Mouse (Mus musculus): Measurements from ENCODE around the gene Trpc6. TPM values are rescaled to one million over a fixed set of nuclear protein-coding genes. Genes with fewer than 3 reads are reported as not detected.
A peak's percentile ranks its signal among the peaks of the same experiment; 100 is the strongest.

The Trpc6 gene
- polyA plus RNA-seq, 1 experiment from 2014 or later, result 2.6 TPM

DNA sequence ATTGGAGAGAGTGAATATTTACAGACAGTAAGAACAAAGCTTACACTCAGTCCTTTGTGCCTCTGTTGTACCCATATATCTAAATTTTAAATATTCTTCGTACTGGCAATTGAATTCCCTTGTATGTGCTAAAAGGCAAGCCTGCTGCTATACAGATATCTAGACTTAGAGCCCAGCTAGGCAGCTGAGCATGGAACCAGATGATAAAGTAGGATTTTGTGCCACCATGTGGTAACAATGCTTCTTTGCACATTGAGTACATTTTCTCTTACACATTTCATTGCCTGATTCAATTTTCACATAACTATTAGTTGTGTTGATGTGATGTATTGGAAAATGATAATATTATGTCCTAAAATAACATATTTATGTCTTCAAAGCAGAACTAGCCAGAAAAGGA lies 132.7 kb downstream of the Trpc6 start:
- Histone ChIP-seq H3K4me2 (no peak overlapping the region), H3K9me3 (replicated peaks) (no peaks in the 10 kb centered on the region), H3K4me1 (replicated peaks) (no peaks in the 10 kb centered on the region), H3K9ac (no peak overlapping the region), H3K27me3 (no peaks in the 10 kb centered on the region), H3K36me3 (no peaks in the 10 kb centered on the region), H3K4me3 (replicated peaks) (no peak overlapping the region), H3K27ac (no peak overlapping the region)
- ATAC-seq (ENCODE audit: low read depth) (no peak), DNase-seq (no peak)
- WGBS (ENCODE audit: insufficient replicate concordance), result 36% methylated on average over 1 of the region's 1 CpGs

DNA sequence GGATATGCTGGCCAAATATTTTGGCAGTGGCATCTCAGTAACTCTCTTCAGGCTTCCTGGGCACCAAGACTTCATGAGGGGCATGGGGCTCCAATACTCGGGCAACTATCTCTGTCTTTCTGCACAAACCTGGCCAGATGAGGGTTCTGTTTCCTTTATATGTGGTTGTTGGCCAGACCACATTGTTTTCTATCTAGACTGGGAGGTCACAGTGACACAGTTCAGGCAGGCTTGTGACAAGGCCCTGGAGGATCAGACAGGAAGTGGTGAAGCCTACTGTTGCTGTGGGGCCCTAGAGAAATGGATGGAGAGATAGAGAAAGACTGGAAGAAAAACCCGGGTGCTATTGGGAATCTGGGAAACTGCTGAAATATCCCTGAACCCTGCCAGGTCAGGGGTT lies 149.2 kb downstream of the Trpc6 start:
- Histone ChIP-seq H3K9me3 (replicated peaks) (no peaks in the 10 kb centered on the region), H3K4me1 (replicated peaks) (no peaks in the 10 kb centered on the region), H3K27me3 (no peaks in the 10 kb centered on the region), H3K4me2 (no peak overlapping the region), H3K27ac (no peak overlapping the region), H3K36me3 (no peaks in the 10 kb centered on the region), H3K4me3 (replicated peaks) (no peak overlapping the region), H3K9ac (no peak overlapping the region)
- whole genome bisulfite sequencing (ENCODE audit: insufficient replicate concordance), result 27% methylated on average over 2 of the region's 2 CpGs
- ATAC-seq (ENCODE audit: low read depth) (no peak), DNase-seq (no peak)

DNA sequence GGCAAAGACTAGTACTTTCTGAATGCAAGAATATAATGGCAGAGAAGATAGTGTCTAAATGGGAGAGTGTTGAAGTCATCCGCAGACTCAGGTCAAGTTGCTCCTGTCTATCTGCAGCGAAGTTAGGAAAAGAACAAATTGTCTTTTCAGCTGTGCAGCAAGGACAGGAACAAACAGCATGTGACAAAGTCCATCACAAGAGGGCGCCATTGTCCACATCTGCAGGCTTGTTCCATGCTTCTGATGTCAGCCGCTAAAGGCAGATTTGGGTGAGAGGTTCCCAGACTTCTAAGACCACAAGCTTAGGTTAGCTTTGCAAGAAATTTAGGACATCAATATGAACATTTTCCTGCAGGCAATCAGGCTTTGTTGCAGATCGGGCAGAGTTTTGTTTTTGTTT lies 156.7 kb downstream of the Trpc6 start:
- no peak for ATAC-seq (ENCODE audit: low read depth)
- no peaks in the 10 kb centered on the region for H3K4me1 ChIP-seq (replicated peaks)
- H3K9ac ChIP-seq, result no peak overlapping the region
- H3K36me3 ChIP-seq, result no peaks in the 10 kb centered on the region
- H3K4me3 ChIP-seq (replicated peaks), result no peak overlapping the region
- H3K27ac ChIP-seq, result no peak overlapping the region
- WGBS (ENCODE audit: insufficient replicate concordance), result 23% methylated on average over 5 of the region's 5 CpGs
- peak; percentile 5 for DNase-seq
- H3K9me3 ChIP-seq (replicated peaks), result no peaks in the 10 kb centered on the region
- no peak overlapping the region for H3K4me2 ChIP-seq
- no peaks in the 10 kb centered on the region for H3K27me3 ChIP-seq

DNA sequence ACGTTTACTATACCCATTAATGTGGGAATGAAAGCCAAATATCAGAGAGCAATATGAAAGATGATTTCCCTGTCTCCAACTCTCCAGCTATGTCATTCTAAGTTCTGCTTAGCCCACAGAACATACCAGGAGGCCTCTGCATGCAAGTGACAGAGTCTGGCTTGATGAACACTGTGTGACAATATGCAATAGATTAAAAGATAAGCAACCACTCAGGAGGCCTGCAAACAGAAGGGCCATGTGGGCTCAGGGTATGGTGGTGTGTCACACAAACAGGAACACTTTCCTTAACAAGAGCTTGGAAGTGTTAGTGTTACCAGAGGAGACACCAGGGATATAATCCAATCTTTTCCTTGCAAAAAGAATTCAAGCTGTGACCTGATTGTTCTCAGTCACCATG lies 159.6 kb downstream of the Trpc6 start:
- no peak overlapping the region for H3K9ac ChIP-seq
- 52% methylated on average over 1 of the region's 1 CpGs for WGBS (ENCODE audit: insufficient replicate concordance)
- DNase-seq, result no peak
- no peaks in the 10 kb centered on the region for H3K36me3 ChIP-seq
- ATAC-seq (ENCODE audit: low read depth), result no peak
- H3K9me3 ChIP-seq (replicated peaks), result no peaks in the 10 kb centered on the region
- H3K4me3 ChIP-seq (replicated peaks), result no peak overlapping the region
- H3K4me1 ChIP-seq (replicated peaks), result no peaks in the 10 kb centered on the region
- H3K4me2 ChIP-seq, result no peak overlapping the region
- H3K27me3 ChIP-seq, result no peaks in the 10 kb centered on the region
- H3K27ac ChIP-seq, result no peak overlapping the region

DNA sequence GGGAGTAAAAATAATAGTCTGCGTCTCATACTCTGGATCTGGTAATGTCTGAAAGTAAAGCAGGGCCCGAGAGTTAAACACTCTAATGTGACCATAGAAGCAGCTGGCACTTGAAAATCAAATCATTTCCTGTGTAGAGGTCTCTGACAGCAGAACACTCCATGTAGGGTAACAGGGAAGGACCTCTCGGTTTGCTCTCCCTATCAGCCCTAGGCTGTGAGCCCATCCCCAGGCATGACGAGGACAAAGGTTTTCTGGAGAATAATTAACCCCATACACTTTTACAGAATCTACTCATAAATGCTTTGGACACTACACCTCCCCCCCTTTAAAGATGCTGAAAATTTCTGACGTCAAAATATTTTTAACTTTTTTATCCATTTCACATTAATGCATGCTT lies 160.0 kb downstream of the Trpc6 start:
- Histone ChIP-seq H3K36me3 (no peaks in the 10 kb centered on the region), H3K27me3 (no peaks in the 10 kb centered on the region), H3K9ac (no peak overlapping the region), H3K4me2 (no peak overlapping the region), H3K27ac (no peak overlapping the region), H3K4me1 (replicated peaks) (no peaks in the 10 kb centered on the region), H3K4me3 (replicated peaks) (no peak overlapping the region), H3K9me3 (replicated peaks) (no peaks in the 10 kb centered on the region)
- no peak for ATAC-seq (ENCODE audit: low read depth)
- no peak for DNase-seq
- WGBS (ENCODE audit: insufficient replicate concordance), result 38% methylated on average over 5 of the region's 5 CpGs

DNA sequence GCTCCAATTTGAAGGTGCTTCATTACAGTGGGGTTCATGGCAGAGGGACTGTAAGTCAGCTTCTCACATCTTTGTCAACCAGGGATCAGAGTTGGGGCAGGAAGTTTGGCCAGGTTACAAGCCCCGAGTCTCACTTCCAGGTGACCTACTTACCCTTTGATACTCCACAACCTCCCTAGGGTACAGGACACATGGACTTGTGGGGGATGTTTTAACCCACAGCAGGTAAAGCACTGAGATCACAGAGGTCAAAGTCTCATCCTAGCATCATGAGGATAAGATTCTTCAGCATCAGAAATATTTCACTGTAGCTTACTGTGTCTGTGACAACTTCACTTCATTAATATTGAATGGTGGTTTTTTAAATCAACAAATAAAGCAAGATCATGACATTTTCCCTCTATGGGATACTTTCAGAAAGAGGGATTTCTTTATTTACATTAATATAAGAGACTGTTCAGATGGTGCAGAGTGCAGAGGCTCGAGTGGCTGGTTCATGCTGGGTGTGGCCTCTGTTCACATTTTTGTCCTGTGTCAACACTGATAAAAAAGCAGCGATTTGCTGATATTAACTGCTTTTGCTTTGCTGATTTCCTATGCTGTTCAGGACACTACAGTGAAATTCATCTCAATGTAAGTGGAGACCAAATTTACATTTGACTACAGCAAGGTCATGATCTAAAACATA lies 166.3 kb downstream of the Trpc6 start:
- H3K9me3 ChIP-seq (replicated peaks), result no peaks in the 10 kb centered on the region
- no peak overlapping the region for H3K9ac ChIP-seq
- no peaks in the 10 kb centered on the region for H3K27me3 ChIP-seq
- ATAC-seq (ENCODE audit: low read depth) (no peak), DNase-seq (no peak)
- H3K4me3 ChIP-seq (replicated peaks), result no peak overlapping the region
- no peaks in the 10 kb centered on the region for H3K4me1 ChIP-seq (replicated peaks)
- H3K4me2 ChIP-seq, result no peak overlapping the region
- no peaks in the 10 kb centered on the region for H3K36me3 ChIP-seq
- H3K27ac ChIP-seq, result no peak overlapping the region
- WGBS (ENCODE audit: insufficient replicate concordance), result 43% methylated on average over 3 of the region's 3 CpGs

DNA sequence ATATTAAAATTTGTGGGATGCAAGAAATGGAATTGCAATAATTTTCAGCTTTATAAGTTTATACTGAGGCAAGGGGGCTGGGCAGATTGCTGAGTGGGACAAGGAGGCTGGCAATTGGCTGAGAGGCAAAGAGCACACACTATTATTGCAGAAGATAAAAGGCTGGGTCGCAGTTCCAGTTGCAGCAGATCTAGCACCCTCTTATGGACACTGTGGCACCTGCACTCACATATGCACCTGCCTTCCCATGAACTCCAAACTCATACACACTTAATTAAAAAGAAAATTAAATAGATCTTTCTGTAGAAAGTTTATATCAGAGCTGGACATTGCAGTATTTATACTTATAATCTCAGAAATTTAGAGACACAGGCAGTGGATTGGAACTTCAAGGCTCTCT lies 175.1 kb downstream of the Trpc6 start:
- Histone ChIP-seq H3K4me1 (replicated peaks) (no peaks in the 10 kb centered on the region), H3K27me3 (no peaks in the 10 kb centered on the region), H3K4me2 (no peak overlapping the region), H3K4me3 (replicated peaks) (no peak overlapping the region), H3K27ac (no peak overlapping the region), H3K36me3 (no peaks in the 10 kb centered on the region), H3K9me3 (replicated peaks) (no peaks in the 10 kb centered on the region), H3K9ac (no peak overlapping the region)
- no peak for DNase-seq
- ATAC-seq (ENCODE audit: low read depth), result no peak
- 44% methylated on average over 1 of the region's 1 CpGs for WGBS (ENCODE audit: insufficient replicate concordance)

DNA sequence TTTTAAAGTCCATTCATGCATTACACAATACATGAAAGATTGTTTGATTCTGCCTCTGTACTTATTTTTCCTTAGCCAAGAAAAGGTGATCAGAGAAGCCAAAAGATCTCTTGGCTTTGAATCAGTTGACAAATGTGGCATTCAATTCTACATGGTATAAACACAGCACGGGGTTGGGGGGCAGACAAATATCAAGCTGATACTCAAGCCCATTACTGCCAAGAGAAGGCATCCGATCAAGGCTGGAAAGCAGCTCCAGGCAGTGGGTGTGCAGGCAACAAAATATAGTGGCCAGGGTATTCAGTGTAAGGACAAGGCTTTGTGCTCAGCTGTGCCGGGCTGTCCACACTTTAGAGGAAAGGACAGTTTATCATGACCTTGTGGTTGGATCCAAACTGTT lies 185.1 kb downstream of the Trpc6 start:
- H3K4me2 ChIP-seq, result no peak overlapping the region
- no peak overlapping the region for H3K27ac ChIP-seq
- H3K9ac ChIP-seq, result no peak overlapping the region
- no peaks in the 10 kb centered on the region for H3K27me3 ChIP-seq
- no peaks in the 10 kb centered on the region for H3K36me3 ChIP-seq
- ATAC-seq (ENCODE audit: low read depth) (no peak), DNase-seq (no peak)
- 64% methylated on average over 3 of the region's 3 CpGs for WGBS (ENCODE audit: insufficient replicate concordance)
- no peaks in the 10 kb centered on the region for H3K4me1 ChIP-seq (replicated peaks)
- no peaks in the 10 kb centered on the region for H3K9me3 ChIP-seq (replicated peaks)
- H3K4me3 ChIP-seq (replicated peaks), result no peak overlapping the region

Measured in liver, embryonic 13.5 days (tissue).